Mouse (Mus musculus): ENCODE data around the gene Leo1. TPM values are rescaled to one million over a fixed set of nuclear protein-coding genes. Genes with fewer than 3 reads are reported as not detected.
"Not testable (repeated sequence)": the region's sequence is repeated elsewhere in the genome, so short reads cannot be mapped to it uniquely, and the experiment has no call there.

Leo1 gene
- polyA plus RNA-seq, 1 experiment from 2014 or later, result 39.7 TPM

GRCm38 (mm10) chr9:75468297-75468696 is 27.0 kb downstream of the Leo1 start:
- H3K9me3 ChIP-seq (ENCODE audit: low read depth, low read length), result no peaks in the 10 kb centered on the region
- H3K27ac ChIP-seq (ENCODE audit: low read depth), result no peak overlapping the region
- H3K4me3 ChIP-seq (ENCODE audit: low read depth, low read length), result no peak overlapping the region
- peak; percentile 26; the same call in 1 of the 2 replicates for TF ChIP-seq CTCF (IDR thresholded peaks at IDR 0.05; ENCODE audit: low read depth)
- H3K4me2 ChIP-seq, result no peak overlapping the region
- H3K9ac ChIP-seq, result no peak overlapping the region
- ATAC-seq (ENCODE audit: insufficient read depth), result no peak
- H3K4me1 ChIP-seq (ENCODE audit: insufficient read depth), result no peaks in the 10 kb centered on the region
- WGBS, result 79% methylated on average over 14 of the region's 14 CpGs
- no peaks in the 10 kb centered on the region for H3K27me3 ChIP-seq (ENCODE audit: insufficient read depth, low read length)
- peak; percentile 16 for DNase-seq
- H3K36me3 ChIP-seq (ENCODE audit: insufficient read depth), result peaks cover 64% of the 10 kb centered on the region

GRCm38 (mm10) chr9:75477212-75477611 is 35.9 kb downstream of the Leo1 start:
- no peaks in the 10 kb centered on the region for H3K9me3 ChIP-seq (ENCODE audit: low read depth, low read length)
- no peaks in the 10 kb centered on the region for H3K4me1 ChIP-seq (ENCODE audit: insufficient read depth)
- no peak overlapping the region for H3K4me3 ChIP-seq (ENCODE audit: low read depth, low read length)
- ATAC-seq (ENCODE audit: insufficient read depth) (no peak), DNase-seq (no peak)
- H3K36me3 ChIP-seq (ENCODE audit: insufficient read depth), result 0 out of 2 replicates have a peak, but pooled peaks cover 8% of the 10 kb centered on the region
- WGBS, result 65% methylated on average over 3 of the region's 3 CpGs
- no peaks in the 10 kb centered on the region for H3K27me3 ChIP-seq (ENCODE audit: insufficient read depth, low read length)
- no peak overlapping the region for H3K4me2 ChIP-seq
- no peak overlapping the region for H3K27ac ChIP-seq (ENCODE audit: low read depth)
- H3K9ac ChIP-seq, result no peak overlapping the region
- TF ChIP-seq CTCF (IDR thresholded peaks at IDR 0.05; ENCODE audit: low read depth), result no peak

- no peak for TF ChIP-seq CTCF (IDR thresholded peaks at IDR 0.05; ENCODE audit: low read depth)
- no peak overlapping the region for H3K4me3 ChIP-seq (ENCODE audit: low read depth, low read length)
- H3K9ac ChIP-seq, result no peak overlapping the region
- 0 out of 2 replicates have a peak, but pooled peaks cover 8% of the 10 kb centered on the region for H3K36me3 ChIP-seq (ENCODE audit: insufficient read depth)
- H3K27ac ChIP-seq (ENCODE audit: low read depth), result no peak overlapping the region
- 57% methylated on average over 8 of the region's 8 CpGs for WGBS
- DNase-seq (no peak), ATAC-seq (ENCODE audit: insufficient read depth) (no peak)
- H3K4me1 ChIP-seq (ENCODE audit: insufficient read depth), result no peaks in the 10 kb centered on the region
- no peaks in the 10 kb centered on the region for H3K9me3 ChIP-seq (ENCODE audit: low read depth, low read length)
- H3K27me3 ChIP-seq (ENCODE audit: insufficient read depth, low read length), result no peaks in the 10 kb centered on the region
- H3K4me2 ChIP-seq, result no peak overlapping the region
Observed at GRCm38 (mm10) chr9:75479106-75479725, 37.9 kb downstream of the Leo1 start.

GRCm38 (mm10) chr9:75480536-75481075 is 39.3 kb downstream of the Leo1 start:
- Histone ChIP-seq H3K4me3 (ENCODE audit: low read depth, low read length) (no peak overlapping the region), H3K9me3 (ENCODE audit: low read depth, low read length) (no peaks in the 10 kb centered on the region), H3K9ac (no peak overlapping the region), H3K27ac (ENCODE audit: low read depth) (no peak overlapping the region), H3K27me3 (ENCODE audit: insufficient read depth, low read length) (no peaks in the 10 kb centered on the region), H3K36me3 (ENCODE audit: insufficient read depth) (0 out of 2 replicates have a peak, but pooled peaks cover 8% of the 10 kb centered on the region), H3K4me2 (no peak overlapping the region), H3K4me1 (ENCODE audit: insufficient read depth) (no peaks in the 10 kb centered on the region)
- ATAC-seq (ENCODE audit: insufficient read depth) (no peak), DNase-seq (no peak)
- WGBS, result 86% methylated on average over 5 of the region's 5 CpGs
- TF ChIP-seq CTCF (IDR thresholded peaks at IDR 0.05; ENCODE audit: low read depth), result no peak

- no peak for DNase-seq
- no peak for ATAC-seq (ENCODE audit: insufficient read depth)
- Histone ChIP-seq H3K4me1 (ENCODE audit: insufficient read depth) (no peaks in the 10 kb centered on the region), H3K9me3 (ENCODE audit: low read depth, low read length) (no peaks in the 10 kb centered on the region), H3K9ac (no peak overlapping the region), H3K27ac (ENCODE audit: low read depth) (no peak overlapping the region), H3K27me3 (ENCODE audit: insufficient read depth, low read length) (no peaks in the 10 kb centered on the region), H3K4me3 (ENCODE audit: low read depth, low read length) (no peak overlapping the region), H3K4me2 (no peak overlapping the region), H3K36me3 (ENCODE audit: insufficient read depth) (0 out of 2 replicates have a peak, but pooled peaks cover 4% of the 10 kb centered on the region)
- WGBS, result 79% methylated on average over 6 of the region's 6 CpGs
- TF ChIP-seq CTCF (IDR thresholded peaks at IDR 0.05; ENCODE audit: low read depth), result no peak
Observed at GRCm38 (mm10) chr9:75485231-75485630, 43.9 kb downstream of the Leo1 start.

GRCm38 (mm10) chr9:75488255-75488654 is 46.9 kb downstream of the Leo1 start:
- not testable (repeated sequence) for ATAC-seq (ENCODE audit: insufficient read depth); H3K4me3 ChIP-seq (ENCODE audit: low read depth, low read length); H3K36me3 ChIP-seq (ENCODE audit: insufficient read depth); H3K9ac ChIP-seq; H3K27ac ChIP-seq (ENCODE audit: low read depth); H3K4me1 ChIP-seq (ENCODE audit: insufficient read depth); H3K4me2 ChIP-seq; H3K9me3 ChIP-seq (ENCODE audit: low read depth, low read length); DNase-seq; H3K27me3 ChIP-seq (ENCODE audit: insufficient read depth, low read length)
- WGBS, result 91% methylated on average over 7 of the region's 7 CpGs

- no peak overlapping the region for H3K9ac ChIP-seq
- H3K27me3 ChIP-seq (ENCODE audit: insufficient read depth, low read length), result no peaks in the 10 kb centered on the region
- DNase-seq, result no peak
- no peak overlapping the region for H3K4me2 ChIP-seq
- H3K4me3 ChIP-seq (ENCODE audit: low read depth, low read length), result no peak overlapping the region
- no peaks in the 10 kb centered on the region for H3K4me1 ChIP-seq (ENCODE audit: insufficient read depth)
- WGBS, result 71% methylated on average over 9 of the region's 9 CpGs
- no peak overlapping the region for H3K27ac ChIP-seq (ENCODE audit: low read depth)
- TF ChIP-seq CTCF (IDR thresholded peaks at IDR 0.05; ENCODE audit: low read depth), result no peak
- peaks cover 24% of the 10 kb centered on the region for H3K36me3 ChIP-seq (ENCODE audit: insufficient read depth)
- no peaks in the 10 kb centered on the region for H3K9me3 ChIP-seq (ENCODE audit: low read depth, low read length)
- ATAC-seq (ENCODE audit: insufficient read depth), result no peak
Observed at GRCm38 (mm10) chr9:75494407-75495005, 53.2 kb downstream of the Leo1 start.
